Mouse (Mus musculus): Measurements from ENCODE around the gene Il5. TPM values are rescaled to one million over a fixed set of nuclear protein-coding genes. Genes with fewer than 3 reads are reported as not detected.

Il5 gene
- polyA plus RNA-seq, 1 experiment from 2014 or later = not detected

GRCm38 (mm10) chr11:53734970-53735681, 14.5 kb downstream of the Il5 start:
- ATAC-seq (ENCODE audit: low FRiP score, low TSS enrichment) (no peak), DNase-seq (ENCODE audit: low spot score) (no peak)
- H3K9me3 ChIP-seq (ENCODE audit: control insufficient read depth, low read length) = no peaks in the 10 kb centered on the region
- no peaks in the 10 kb centered on the region for H3K36me3 ChIP-seq (ENCODE audit: control insufficient read depth, insufficient read depth, low read length)
- no peaks in the 10 kb centered on the region for H3K4me1 ChIP-seq (replicated peaks; ENCODE audit: control insufficient read depth, insufficient read depth)
- TF ChIP-seq EP300 (optimal IDR thresholded peaks at IDR 0.05) (no peak), CTCF (IDR thresholded peaks at IDR 0.05; ENCODE audit: low read depth) (no peak)
- H3K4me2 ChIP-seq (replicated peaks; ENCODE audit: low read depth) = peak overlapping the region; percentile 36; the same call in 1 of the 2 replicates
- no peak overlapping the region for H3K4me3 ChIP-seq (ENCODE audit: low read depth, low read length)
- H3K27me3 ChIP-seq (ENCODE audit: control insufficient read depth, insufficient read depth, low read length) = no peaks in the 10 kb centered on the region
- H3K27ac ChIP-seq (replicated peaks) = no peak overlapping the region
- H3K9ac ChIP-seq (ENCODE audit: low read length) = no peak overlapping the region
- WGBS = 64% methylated on average over 18 of the region's 18 CpGs

- Histone ChIP-seq H3K4me3 (ENCODE audit: low read depth, low read length) (no peak overlapping the region), H3K9me3 (ENCODE audit: control insufficient read depth, low read length) (no peaks in the 10 kb centered on the region), H3K4me2 (replicated peaks; ENCODE audit: low read depth) (peak overlapping the region; percentile 36), H3K36me3 (ENCODE audit: control insufficient read depth, insufficient read depth, low read length) (no peaks in the 10 kb centered on the region), H3K27ac (replicated peaks) (no peak overlapping the region), H3K27me3 (ENCODE audit: control insufficient read depth, insufficient read depth, low read length) (no peaks in the 10 kb centered on the region), H3K4me1 (replicated peaks; ENCODE audit: control insufficient read depth, insufficient read depth) (no peaks in the 10 kb centered on the region), H3K9ac (ENCODE audit: low read length) (no peak overlapping the region)
- ATAC-seq (ENCODE audit: low FRiP score, low TSS enrichment) = peak; percentile 83
- peak; percentile 71 for DNase-seq (ENCODE audit: low spot score)
- no peak for TF ChIP-seq EP300 (optimal IDR thresholded peaks at IDR 0.05)
- peak; percentile 98 for TF ChIP-seq CTCF (IDR thresholded peaks at IDR 0.05; ENCODE audit: low read depth)
- WGBS = 21% methylated on average over 17 of the region's 17 CpGs
Measured at GRCm38 (mm10) chr11:53735682-53736245, 15.2 kb downstream of the Il5 start.

GRCm38 (mm10) chr11:53736771-53737572, 16.4 kb downstream of the Il5 start:
- Histone ChIP-seq H3K4me3 (ENCODE audit: low read depth, low read length) (no peak overlapping the region), H3K36me3 (ENCODE audit: control insufficient read depth, insufficient read depth, low read length) (no peaks in the 10 kb centered on the region), H3K9me3 (ENCODE audit: control insufficient read depth, low read length) (no peaks in the 10 kb centered on the region), H3K27ac (replicated peaks) (peak overlapping the region; percentile 53; the same call in 1 of the 2 replicates), H3K27me3 (ENCODE audit: control insufficient read depth, insufficient read depth, low read length) (no peaks in the 10 kb centered on the region), H3K4me1 (replicated peaks; ENCODE audit: control insufficient read depth, insufficient read depth) (no peaks in the 10 kb centered on the region), H3K9ac (ENCODE audit: low read length) (no peak overlapping the region), H3K4me2 (replicated peaks; ENCODE audit: low read depth) (no peak overlapping the region)
- 51% methylated on average over 14 of the region's 14 CpGs for WGBS
- peak; percentile 88 for TF ChIP-seq CTCF (IDR thresholded peaks at IDR 0.05; ENCODE audit: low read depth)
- TF ChIP-seq EP300 (optimal IDR thresholded peaks at IDR 0.05) = no peak
- DNase-seq (ENCODE audit: low spot score) (peak; percentile 83), ATAC-seq (ENCODE audit: low FRiP score, low TSS enrichment) (peak; percentile 87)

- H3K27me3 ChIP-seq (ENCODE audit: control insufficient read depth, insufficient read depth, low read length) = no peaks in the 10 kb centered on the region
- ATAC-seq (ENCODE audit: low FRiP score, low TSS enrichment) = peak; percentile 71
- no peaks in the 10 kb centered on the region for H3K4me1 ChIP-seq (replicated peaks; ENCODE audit: control insufficient read depth, insufficient read depth)
- TF ChIP-seq CTCF (IDR thresholded peaks at IDR 0.05; ENCODE audit: low read depth) (peak; percentile 73), EP300 (optimal IDR thresholded peaks at IDR 0.05) (no peak)
- H3K36me3 ChIP-seq (ENCODE audit: control insufficient read depth, insufficient read depth, low read length) = no peaks in the 10 kb centered on the region
- DNase-seq (ENCODE audit: low spot score) = peak; percentile 51
- peak overlapping the region; percentile 53; the same call in 1 of the 2 replicates for H3K27ac ChIP-seq (replicated peaks)
- no peaks in the 10 kb centered on the region for H3K9me3 ChIP-seq (ENCODE audit: control insufficient read depth, low read length)
- H3K9ac ChIP-seq (ENCODE audit: low read length) = no peak overlapping the region
- H3K4me3 ChIP-seq (ENCODE audit: low read depth, low read length) = no peak overlapping the region
- WGBS = 39% methylated on average over 6 of the region's 6 CpGs
- H3K4me2 ChIP-seq (replicated peaks; ENCODE audit: low read depth) = no peak overlapping the region
Measured at GRCm38 (mm10) chr11:53737573-53737946, 17.0 kb downstream of the Il5 start.

GRCm38 (mm10) chr11:53742353-53742752, 21.8 kb downstream of the Il5 start:
- 39% methylated on average over 5 of the region's 5 CpGs for WGBS
- Histone ChIP-seq H3K27me3 (ENCODE audit: control insufficient read depth, insufficient read depth, low read length) (no peaks in the 10 kb centered on the region), H3K4me2 (replicated peaks; ENCODE audit: low read depth) (no peak overlapping the region), H3K9me3 (ENCODE audit: control insufficient read depth, low read length) (no peaks in the 10 kb centered on the region), H3K4me1 (replicated peaks; ENCODE audit: control insufficient read depth, insufficient read depth) (no peaks in the 10 kb centered on the region), H3K9ac (ENCODE audit: low read length) (no peak overlapping the region), H3K27ac (replicated peaks) (no peak overlapping the region), H3K4me3 (ENCODE audit: low read depth, low read length) (no peak overlapping the region), H3K36me3 (ENCODE audit: control insufficient read depth, insufficient read depth, low read length) (no peaks in the 10 kb centered on the region)
- ATAC-seq (ENCODE audit: low FRiP score, low TSS enrichment) (no peak), DNase-seq (ENCODE audit: low spot score) (no peak)
- TF ChIP-seq EP300 (optimal IDR thresholded peaks at IDR 0.05) (no peak), CTCF (IDR thresholded peaks at IDR 0.05; ENCODE audit: low read depth) (peak; percentile 51)

Data from stomach, postnatal 0 days (tissue).